Mouse (Mus musculus): ENCODE results near the gene Treh.

DNA sequence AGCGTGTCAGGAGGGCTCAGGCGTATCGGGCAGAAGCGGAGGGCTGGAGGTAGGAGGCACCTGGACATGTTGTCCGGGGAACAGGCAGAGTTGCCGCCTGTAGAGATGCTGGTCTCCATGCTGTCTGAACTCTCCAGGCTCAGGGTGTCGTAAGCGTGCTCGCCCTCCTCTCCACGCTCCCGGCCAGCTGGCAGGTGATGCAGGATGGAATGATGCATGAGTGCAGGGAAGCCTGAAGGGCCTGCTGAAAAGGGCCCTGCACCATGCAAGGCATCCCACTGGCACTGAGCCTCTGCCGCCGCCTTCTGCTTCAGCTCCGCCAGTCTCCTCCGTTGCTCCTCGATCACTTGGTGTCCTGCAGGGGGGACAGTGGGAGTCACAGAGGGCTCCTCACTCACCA lies 24.8 kb downstream of the Treh start:
- TF ChIP-seq POLR2A (IDR thresholded peaks at IDR 0.05; ENCODE audit: extremely low read depth, insufficient read depth, low read length) (no peak), CTCF (IDR thresholded peaks at IDR 0.05; ENCODE audit: extremely low read depth, insufficient read depth, low read length) (no peak)

Data from cortical plate, adult 2 months (tissue).